Mouse (Mus musculus): ENCODE measurements at regions not wholly inside any gene's neighbourhood (a gene's known extent, or its start where the extent isn't known, plus 50 kb on each side); places are given as distances from the start of the nearest gene placed in this dataset.

DNA sequence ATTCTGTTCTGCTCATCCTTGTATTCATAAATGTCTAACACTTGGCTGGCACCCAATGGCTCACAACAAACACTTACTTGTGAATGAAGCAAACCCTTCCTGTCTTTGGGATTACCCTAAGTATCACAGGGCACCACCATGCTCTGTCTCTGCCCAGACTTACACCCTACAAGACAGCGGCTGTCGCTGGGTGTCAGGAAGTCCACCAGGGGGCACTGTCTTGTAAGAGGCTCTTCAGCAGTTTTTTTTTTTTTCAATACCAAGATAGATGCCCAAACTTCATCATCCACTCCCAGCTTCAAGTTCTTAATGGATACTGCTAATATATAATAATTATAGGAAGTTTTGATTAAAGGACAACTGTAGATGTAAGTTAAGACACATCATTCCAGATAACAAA is 247.7 kb upstream of the Dnajc19 start:
- H3K27me3 ChIP-seq (ENCODE audit: insufficient read depth, low read length) = no peaks in the 10 kb centered on the region
- no peak overlapping the region for H3K9ac ChIP-seq
- H3K9me3 ChIP-seq (ENCODE audit: low read depth, low read length) = no peaks in the 10 kb centered on the region
- ATAC-seq (ENCODE audit: insufficient read depth) (no peak), DNase-seq (peak; percentile 62)
- H3K27ac ChIP-seq (ENCODE audit: low read depth) = no peak overlapping the region
- no peak overlapping the region for H3K4me3 ChIP-seq (ENCODE audit: low read depth, low read length)
- no peaks in the 10 kb centered on the region for H3K4me1 ChIP-seq (ENCODE audit: insufficient read depth)
- no peaks in the 10 kb centered on the region for H3K36me3 ChIP-seq (ENCODE audit: insufficient read depth)
- 17% methylated on average over 2 of the region's 2 CpGs for WGBS
- TF ChIP-seq CTCF (IDR thresholded peaks at IDR 0.05; ENCODE audit: low read depth) = peak; percentile 57
- no peak overlapping the region for H3K4me2 ChIP-seq

DNA sequence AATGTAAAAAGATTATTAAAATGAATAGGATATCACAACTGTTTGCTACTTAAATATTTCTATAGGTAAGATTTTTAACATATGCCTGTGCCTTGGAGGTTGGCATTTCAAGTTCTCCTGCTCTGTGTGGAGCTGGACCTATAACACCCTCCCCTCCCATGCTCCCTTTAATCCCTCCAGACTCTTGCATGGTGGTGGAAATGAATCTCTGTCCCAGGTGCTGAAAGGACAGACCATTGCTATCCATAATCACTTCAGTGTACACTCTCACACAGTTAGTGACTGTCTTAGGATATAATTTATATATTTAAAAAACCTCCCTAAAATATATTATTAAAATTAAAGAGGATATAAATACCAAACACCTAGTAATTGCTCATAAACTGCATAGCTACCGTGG is 244.5 kb upstream of the Dnajc19 start:
- H3K36me3 ChIP-seq (ENCODE audit: insufficient read depth) = no peaks in the 10 kb centered on the region
- H3K4me2 ChIP-seq = no peak overlapping the region
- no peaks in the 10 kb centered on the region for H3K27me3 ChIP-seq (ENCODE audit: insufficient read depth, low read length)
- no peaks in the 10 kb centered on the region for H3K9me3 ChIP-seq (ENCODE audit: low read depth, low read length)
- TF ChIP-seq CTCF (IDR thresholded peaks at IDR 0.05; ENCODE audit: low read depth) = no peak
- WGBS = 81% methylated on average over 1 of the region's 1 CpGs
- DNase-seq = peak; percentile 39
- H3K4me3 ChIP-seq (ENCODE audit: low read depth, low read length) = no peak overlapping the region
- H3K9ac ChIP-seq = no peak overlapping the region
- no peaks in the 10 kb centered on the region for H3K4me1 ChIP-seq (ENCODE audit: insufficient read depth)
- no peak for ATAC-seq (ENCODE audit: insufficient read depth)
- H3K27ac ChIP-seq (ENCODE audit: low read depth) = no peak overlapping the region

DNA sequence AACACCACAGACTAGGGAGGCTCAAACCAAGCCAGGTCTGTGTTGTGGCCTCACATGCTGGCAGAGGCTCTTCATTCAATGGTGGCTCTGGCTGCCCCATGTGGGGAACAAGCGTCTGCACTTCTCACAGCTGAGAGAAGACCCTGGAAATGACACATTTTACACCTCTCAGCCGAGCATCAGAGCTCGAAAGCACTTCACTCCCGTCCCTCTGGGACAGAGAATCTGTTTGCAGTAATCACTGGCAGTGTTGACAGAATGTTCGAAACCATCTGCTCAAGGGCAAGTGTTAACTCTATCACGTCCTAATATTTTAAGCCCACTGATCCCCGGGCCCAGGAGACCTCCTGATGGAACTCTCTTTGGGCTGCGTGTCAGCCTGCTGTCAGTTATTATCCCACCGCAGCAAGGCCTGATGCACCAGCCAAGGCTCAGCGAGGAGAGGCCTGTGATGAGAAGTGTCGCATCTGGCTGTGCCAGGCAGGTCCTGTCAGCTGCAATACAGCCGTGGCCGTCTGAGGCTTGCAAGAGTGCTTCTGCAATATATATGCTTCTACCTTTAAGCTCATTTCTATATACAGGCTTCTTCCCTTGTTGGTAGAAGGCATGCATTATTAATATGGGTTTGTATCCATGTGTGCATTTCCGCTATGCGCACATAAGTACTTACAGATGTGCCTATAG is 241.5 kb upstream of the Dnajc19 start:
- H3K9me3 ChIP-seq (ENCODE audit: low read depth, low read length) = no peaks in the 10 kb centered on the region
- TF ChIP-seq CTCF (IDR thresholded peaks at IDR 0.05; ENCODE audit: low read depth) = no peak
- H3K27me3 ChIP-seq (ENCODE audit: insufficient read depth, low read length) = no peaks in the 10 kb centered on the region
- ATAC-seq (ENCODE audit: insufficient read depth) (no peak), DNase-seq (no peak)
- H3K9ac ChIP-seq = no peak overlapping the region
- no peak overlapping the region for H3K27ac ChIP-seq (ENCODE audit: low read depth)
- WGBS = 19% methylated on average over 15 of the region's 15 CpGs
- H3K36me3 ChIP-seq (ENCODE audit: insufficient read depth) = no peaks in the 10 kb centered on the region
- H3K4me2 ChIP-seq = no peak overlapping the region
- no peak overlapping the region for H3K4me3 ChIP-seq (ENCODE audit: low read depth, low read length)
- no peaks in the 10 kb centered on the region for H3K4me1 ChIP-seq (ENCODE audit: insufficient read depth)

DNA sequence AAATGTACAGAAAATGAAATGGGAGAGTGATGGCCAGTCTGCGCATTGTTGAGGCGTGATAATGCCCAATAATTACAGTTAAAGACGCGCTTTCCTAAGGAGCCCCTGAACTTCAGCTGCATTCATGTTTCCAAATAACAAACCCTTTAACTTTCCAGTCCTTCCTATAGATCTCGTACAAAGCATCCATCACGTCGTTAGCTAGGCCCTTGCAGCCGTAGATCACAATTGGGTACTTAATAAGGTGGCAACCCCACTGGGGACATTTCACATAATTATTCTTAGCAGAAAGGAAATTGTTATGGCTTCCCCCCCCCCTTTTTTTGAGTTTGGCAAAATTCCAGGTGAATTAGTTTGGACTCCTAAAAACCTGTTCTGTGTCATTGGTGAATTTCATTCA is 233.7 kb upstream of the Dnajc19 start:
- Histone ChIP-seq H3K27me3 (ENCODE audit: insufficient read depth, low read length) (no peaks in the 10 kb centered on the region), H3K4me2 (no peak overlapping the region), H3K36me3 (ENCODE audit: insufficient read depth) (no peaks in the 10 kb centered on the region), H3K4me1 (ENCODE audit: insufficient read depth) (no peaks in the 10 kb centered on the region), H3K9me3 (ENCODE audit: low read depth, low read length) (no peaks in the 10 kb centered on the region), H3K9ac (no peak overlapping the region), H3K27ac (ENCODE audit: low read depth) (no peak overlapping the region), H3K4me3 (ENCODE audit: low read depth, low read length) (no peak overlapping the region)
- TF ChIP-seq CTCF (IDR thresholded peaks at IDR 0.05; ENCODE audit: low read depth) = no peak
- ATAC-seq (ENCODE audit: insufficient read depth) = no peak
- WGBS = 73% methylated on average over 8 of the region's 8 CpGs
- DNase-seq = no peak

DNA sequence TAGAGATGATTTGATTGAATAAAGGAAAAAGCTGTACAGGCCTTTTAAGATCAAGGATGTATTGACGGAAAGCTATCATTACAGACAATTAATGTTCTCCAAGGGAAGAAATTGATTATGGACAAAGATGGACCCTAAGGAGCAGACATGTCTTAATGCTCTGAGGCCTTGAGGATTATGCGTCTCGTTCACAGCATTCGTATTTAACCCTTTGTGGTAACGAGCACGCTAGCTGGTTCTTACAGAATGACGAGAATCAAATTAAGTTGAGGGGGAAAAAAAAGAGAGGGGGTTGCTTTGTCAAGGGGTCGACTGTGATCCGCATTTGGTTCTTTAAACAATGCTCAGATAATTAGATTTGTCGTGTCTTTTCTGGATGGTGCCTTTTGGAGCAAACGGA is 233.3 kb upstream of the Dnajc19 start:
- Histone ChIP-seq H3K27ac (ENCODE audit: low read depth) (no peak overlapping the region), H3K4me1 (ENCODE audit: insufficient read depth) (no peaks in the 10 kb centered on the region), H3K9ac (no peak overlapping the region), H3K27me3 (ENCODE audit: insufficient read depth, low read length) (no peaks in the 10 kb centered on the region), H3K36me3 (ENCODE audit: insufficient read depth) (no peaks in the 10 kb centered on the region), H3K4me3 (ENCODE audit: low read depth, low read length) (no peak overlapping the region), H3K4me2 (no peak overlapping the region), H3K9me3 (ENCODE audit: low read depth, low read length) (no peaks in the 10 kb centered on the region)
- TF ChIP-seq CTCF (IDR thresholded peaks at IDR 0.05; ENCODE audit: low read depth) = no peak
- DNase-seq = no peak
- WGBS = 77% methylated on average over 11 of the region's 11 CpGs
- no peak for ATAC-seq (ENCODE audit: insufficient read depth)

DNA sequence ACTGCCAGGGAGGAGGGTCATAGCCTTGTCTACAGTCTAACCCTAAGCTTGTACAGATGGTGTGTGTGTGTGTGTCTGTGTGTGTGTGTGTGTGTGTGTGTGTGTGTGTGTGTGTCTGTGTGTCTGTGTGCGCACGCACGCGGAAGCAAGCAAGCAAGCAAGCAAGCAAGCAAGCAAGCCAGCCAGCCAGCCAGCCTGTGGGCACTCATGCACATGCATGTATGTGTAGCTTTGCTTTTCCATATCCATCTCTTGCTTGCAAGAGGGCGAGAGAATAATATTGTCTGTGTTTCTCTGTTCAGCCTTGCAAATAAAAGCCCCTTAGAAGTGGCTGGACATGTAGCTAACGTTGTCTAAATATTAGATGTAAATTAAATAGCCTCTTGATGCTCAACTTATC is 230.8 kb upstream of the Dnajc19 start:
- 82% methylated on average over 6 of the region's 6 CpGs for WGBS

DNA sequence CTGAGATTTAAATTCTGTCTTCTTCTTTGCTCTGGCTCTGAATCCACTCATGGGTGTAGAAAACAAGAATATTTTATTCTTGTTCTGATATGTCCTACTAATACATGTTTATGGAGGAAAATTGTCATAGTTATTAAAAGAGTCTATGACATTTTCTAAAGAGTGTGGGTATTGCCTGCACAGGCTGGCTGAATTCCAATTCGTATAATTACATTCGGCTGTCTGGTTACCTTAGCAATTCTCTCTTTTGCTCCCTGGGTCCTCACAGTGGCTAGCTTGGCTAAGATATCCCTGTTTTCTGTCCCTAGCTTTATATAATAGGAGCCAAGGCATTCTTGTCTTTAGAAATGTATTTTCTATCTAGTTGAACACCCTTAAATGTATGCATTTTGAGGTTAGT is 218.5 kb upstream of the Dnajc19 start:
- no peak for DNase-seq
- Histone ChIP-seq H3K9ac (no peak overlapping the region), H3K9me3 (ENCODE audit: low read depth, low read length) (no peaks in the 10 kb centered on the region), H3K27me3 (ENCODE audit: insufficient read depth, low read length) (no peaks in the 10 kb centered on the region), H3K27ac (ENCODE audit: low read depth) (no peak overlapping the region), H3K36me3 (ENCODE audit: insufficient read depth) (no peaks in the 10 kb centered on the region), H3K4me2 (no peak overlapping the region), H3K4me3 (ENCODE audit: low read depth, low read length) (no peak overlapping the region), H3K4me1 (ENCODE audit: insufficient read depth) (no peaks in the 10 kb centered on the region)
- ATAC-seq (ENCODE audit: insufficient read depth) = no peak
- WGBS = 71% methylated on average over 2 of the region's 2 CpGs
- TF ChIP-seq CTCF (IDR thresholded peaks at IDR 0.05; ENCODE audit: low read depth) = no peak

More for the DNA sequence above, 230.8 kb upstream of the Dnajc19 start:
- DNase-seq = no peak
- no peaks in the 10 kb centered on the region for H3K36me3 ChIP-seq (ENCODE audit: insufficient read depth)
- no peak overlapping the region for H3K4me3 ChIP-seq (ENCODE audit: low read depth, low read length)
- H3K4me2 ChIP-seq = no peak overlapping the region
- H3K4me1 ChIP-seq (ENCODE audit: insufficient read depth) = no peaks in the 10 kb centered on the region
- H3K27me3 ChIP-seq (ENCODE audit: insufficient read depth, low read length) = no peaks in the 10 kb centered on the region
- no peak overlapping the region for H3K27ac ChIP-seq (ENCODE audit: low read depth)
- H3K9me3 ChIP-seq (ENCODE audit: low read depth, low read length) = no peaks in the 10 kb centered on the region
- ATAC-seq (ENCODE audit: insufficient read depth) = no peak
- H3K9ac ChIP-seq = no peak overlapping the region
- no peak for TF ChIP-seq CTCF (IDR thresholded peaks at IDR 0.05; ENCODE audit: low read depth)

DNA sequence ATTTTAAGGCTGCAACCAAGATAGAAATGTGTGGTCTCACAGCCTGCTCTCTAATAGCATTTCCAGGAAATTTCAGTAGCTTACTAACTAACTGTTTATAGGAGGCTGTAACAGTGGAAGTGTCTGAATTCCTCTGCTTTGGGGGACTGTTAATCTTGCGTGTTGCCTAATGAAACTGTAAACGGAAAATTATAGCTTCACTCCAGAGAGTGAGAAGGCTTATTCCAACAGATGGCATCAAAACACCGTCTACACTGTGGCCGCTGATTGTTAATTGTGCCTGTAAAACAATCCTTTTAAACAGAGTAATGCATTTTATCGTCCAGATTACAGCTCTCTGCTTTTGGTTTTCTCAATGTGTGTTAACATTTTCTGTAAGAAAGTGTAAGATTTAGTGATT is 206.7 kb upstream of the Dnajc19 start:
- Histone ChIP-seq H3K27me3 (ENCODE audit: insufficient read depth, low read length) (no peaks in the 10 kb centered on the region), H3K4me1 (ENCODE audit: insufficient read depth) (no peaks in the 10 kb centered on the region), H3K9me3 (ENCODE audit: low read depth, low read length) (no peaks in the 10 kb centered on the region), H3K4me2 (no peak overlapping the region), H3K9ac (no peak overlapping the region), H3K4me3 (ENCODE audit: low read depth, low read length) (no peak overlapping the region), H3K36me3 (ENCODE audit: insufficient read depth) (no peaks in the 10 kb centered on the region), H3K27ac (ENCODE audit: low read depth) (no peak overlapping the region)
- ATAC-seq (ENCODE audit: insufficient read depth) = no peak
- 67% methylated on average over 5 of the region's 5 CpGs for WGBS
- DNase-seq = no peak
- TF ChIP-seq CTCF (IDR thresholded peaks at IDR 0.05; ENCODE audit: low read depth) = no peak

Data from lung, embryonic 14.5 days (tissue).